Mouse (Mus musculus): Measurements from ENCODE around the gene Mgmt. TPM values are rescaled to one million over a fixed set of nuclear protein-coding genes. Genes with fewer than 3 reads are reported as not detected.

Mgmt gene
- total RNA-seq (2021) = 1 to 10 TPM; 1.4 to 1.5 TPM
- long read RNA-seq, experiment 1, transcript Mgmt-201 (5 exons, 2,894 nt) = major isoform, 5 of 5 reads
- long read RNA-seq, experiment 1, partial matches to known transcripts = 0 of 5 reads
- long read RNA-seq, experiment 1, other reads (novel, unspliced or antisense) = 0 of 5 reads
- long read RNA-seq, experiment 2, partial matches to known transcripts = 0 of 5 reads
- long read RNA-seq, experiment 2, other reads (novel, unspliced or antisense) = 1 of 5 reads

- intact Hi-C loops (cut with DNase I; ENCODE audit: low total_unique reads) = no loop called here
- peak; percentile 93 for DNase-seq
These were observed at the start of gene Mgmt for GRCm38 (mm10) chr7:136894106-136894986. Mgmt (plus strand) TSS chr7:136894614.

- DNase-seq = no peak
- intact Hi-C loops (cut with DNase I; ENCODE audit: low total_unique reads) = no loop called here
These were observed 49.6 kb upstream of the Mgmt start for GRCm38 (mm10) chr7:136844835-136845234.

- no peak for DNase-seq
- intact Hi-C loops (cut with DNase I; ENCODE audit: low total_unique reads) = no loop called here
These were observed 49.1 kb upstream of the Mgmt start for GRCm38 (mm10) chr7:136845321-136845720.

- intact Hi-C loops (cut with DNase I; ENCODE audit: low total_unique reads) = no loop called here
- DNase-seq = no peak
These were observed 48.3 kb upstream of the Mgmt start for GRCm38 (mm10) chr7:136846086-136846620.

GRCm38 (mm10) chr7:136847601-136848000 is 46.8 kb upstream of the Mgmt start:
- DNase-seq = no peak
- intact Hi-C loops (cut with DNase I; ENCODE audit: low total_unique reads) = no loop called here

GRCm38 (mm10) chr7:136848761-136849160 is 45.7 kb upstream of the Mgmt start:
- intact Hi-C loops (cut with DNase I; ENCODE audit: low total_unique reads) = no loop called here

GRCm38 (mm10) chr7:136849811-136850210 is 44.6 kb upstream of the Mgmt start:
- no peak for DNase-seq
- intact Hi-C loops (cut with DNase I; ENCODE audit: low total_unique reads) = no loop called here

More at GRCm38 (mm10) chr7:136848761-136849160, 45.7 kb upstream of the Mgmt start:
- DNase-seq = no peak

GRCm38 (mm10) chr7:136850339-136850738 is 44.1 kb upstream of the Mgmt start:
- intact Hi-C loops (cut with DNase I; ENCODE audit: low total_unique reads) = no loop called here
- peak; percentile 29 for DNase-seq

- no peak for DNase-seq
- intact Hi-C loops (cut with DNase I; ENCODE audit: low total_unique reads) = no loop called here
These were observed 42.5 kb upstream of the Mgmt start for GRCm38 (mm10) chr7:136851946-136852345.

- DNase-seq = no peak
- intact Hi-C loops (cut with DNase I; ENCODE audit: low total_unique reads) = no loop called here
These were observed 41.7 kb upstream of the Mgmt start for GRCm38 (mm10) chr7:136852721-136853120.

- DNase-seq = no peak
- intact Hi-C loops (cut with DNase I; ENCODE audit: low total_unique reads) = no loop called here
These were observed 29.5 kb upstream of the Mgmt start for GRCm38 (mm10) chr7:136864677-136865463.

- intact Hi-C loops (cut with DNase I; ENCODE audit: low total_unique reads) = no loop called here
- DNase-seq = no peak
These were observed 28.5 kb upstream of the Mgmt start for GRCm38 (mm10) chr7:136865876-136866275.

- DNase-seq = no peak
- intact Hi-C loops (cut with DNase I; ENCODE audit: low total_unique reads) = no loop called here
These were observed 27.9 kb upstream of the Mgmt start for GRCm38 (mm10) chr7:136866535-136866934.

- intact Hi-C loops (cut with DNase I; ENCODE audit: low total_unique reads) = no loop called here
- DNase-seq = no peak
These were observed 22.9 kb upstream of the Mgmt start for GRCm38 (mm10) chr7:136871535-136871934.

- intact Hi-C loops (cut with DNase I; ENCODE audit: low total_unique reads) = no loop called here
These were observed 22.4 kb upstream of the Mgmt start for GRCm38 (mm10) chr7:136872059-136872458.

GRCm38 (mm10) chr7:136874396-136874795 is 20.0 kb upstream of the Mgmt start:
- intact Hi-C loops (cut with DNase I; ENCODE audit: low total_unique reads) = no loop called here
- no peak for DNase-seq

More at GRCm38 (mm10) chr7:136872059-136872458, 22.4 kb upstream of the Mgmt start:
- no peak for DNase-seq

GRCm38 (mm10) chr7:136880386-136880785 is 14.0 kb upstream of the Mgmt start:
- intact Hi-C loops (cut with DNase I; ENCODE audit: low total_unique reads) = no loop called here
- peak; percentile 26 for DNase-seq

- intact Hi-C loops (cut with DNase I; ENCODE audit: low total_unique reads) = no loop called here
These were observed 6.3 kb upstream of the Mgmt start for GRCm38 (mm10) chr7:136888161-136888560.

GRCm38 (mm10) chr7:136895356-136895755 is 942 bp downstream of the Mgmt start:
- DNase-seq = no peak
- intact Hi-C loops (cut with DNase I; ENCODE audit: low total_unique reads) = no loop called here

More at GRCm38 (mm10) chr7:136888161-136888560, 6.3 kb upstream of the Mgmt start:
- DNase-seq = no peak

GRCm38 (mm10) chr7:136895851-136896250 is 1.4 kb downstream of the Mgmt start:
- intact Hi-C loops (cut with DNase I; ENCODE audit: low total_unique reads) = no loop called here
- DNase-seq = no peak
